Mouse (Mus musculus): Measurements from ENCODE around the gene Slc22a1.

DNA sequence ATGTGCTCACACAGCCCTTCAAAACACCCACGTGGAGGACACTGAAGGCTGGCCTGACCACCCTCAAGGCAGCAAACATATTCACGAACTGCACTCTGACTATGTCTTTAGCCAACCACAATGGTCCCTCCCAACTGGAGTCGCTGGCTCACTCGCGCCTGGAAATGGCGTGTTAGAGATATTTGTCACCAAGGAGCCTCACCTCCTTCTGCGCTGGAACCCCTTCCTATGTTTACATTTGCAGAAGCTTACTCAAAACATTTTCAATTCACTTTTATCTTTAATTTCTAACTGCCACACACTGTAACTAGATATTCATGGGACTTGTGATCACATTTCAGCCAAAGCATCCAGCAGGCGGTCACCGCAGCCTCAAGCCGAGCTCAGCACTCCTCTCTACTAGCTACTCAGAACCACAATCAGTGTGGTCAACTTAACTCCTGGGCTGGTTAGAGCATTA is 31.0 kb upstream of the Slc22a1 start:
- no peak for TF ChIP-seq CTCF (IDR thresholded peaks at IDR 0.05; ENCODE audit: low read depth, low read length)
- no peak for TF ChIP-seq POLR2A (IDR thresholded peaks at IDR 0.05; ENCODE audit: insufficient read depth, low read length)
- TF ChIP-seq EP300 (IDR thresholded peaks at IDR 0.05; ENCODE audit: insufficient read depth, low read depth, low read length): no peak

Data from ES-Bruce4 (cell line).